Mouse (Mus musculus) embryonic facial prominence, embryonic 13.5 days (tissue): ENCODE measurements around the gene Slc43a1. TPM values are rescaled to one million over a fixed set of nuclear protein-coding genes. Genes with fewer than 3 reads are reported as not detected.
"Not testable (repeated sequence)": the region's sequence is repeated elsewhere in the genome, so short reads cannot be mapped to it uniquely, and the experiment has no call there.

Source experiments
- ATAC-seq: fragments of 200-750 bp; cut with Nextera tagmentation; 2 replicates; pipeline ENCODE4 v1.8.0; 2017; ENCODE audit warnings: low read depth; ENCODE audit not compliant: insufficient number of reproducible peaks, insufficient read depth, low FRiP score, low TSS enrichment
- H3K27ac ChIP-seq: fragments of 300-500 bp; sonication (generic); 2 replicates; pipeline ENCODE4 v1.5.1; 2015; ENCODE audit warnings: moderate library complexity, mild to moderate bottlenecking, inconsistent platforms
- H3K27me3 ChIP-seq: fragments of 300-500 bp; sonication (generic); 2 replicates; pipeline ENCODE4 v1.6.1; 2015; ENCODE audit warnings: mild to moderate bottlenecking, inconsistent platforms
- H3K36me3 ChIP-seq: fragments of 300-500 bp; sonication (generic); 2 replicates; pipeline ENCODE4 v1.6.1; 2015; ENCODE audit warnings: mild to moderate bottlenecking, inconsistent platforms
- H3K4me1 ChIP-seq: fragments of 300-500 bp; sonication (generic); 2 replicates; pipeline ENCODE4 v1.6.1; 2015; ENCODE audit warnings: inconsistent platforms
- H3K4me2 ChIP-seq: fragments of 300-500 bp; sonication (generic); 2 replicates; pipeline ENCODE4 v1.6.1; 2015; ENCODE audit warnings: moderate library complexity, mild to moderate bottlenecking, inconsistent platforms
- H3K4me3 ChIP-seq: fragments of 300-500 bp; sonication (generic); 2 replicates; pipeline ENCODE4 v1.5.1; 2015; ENCODE audit warnings: mild to moderate bottlenecking, inconsistent platforms
- H3K9ac ChIP-seq: fragments of 300-500 bp; sonication (generic); 2 replicates; pipeline ENCODE4 v1.6.1; 2015; ENCODE audit warnings: mild to moderate bottlenecking, inconsistent platforms
- H3K9me3 ChIP-seq: fragments of 300-500 bp; sonication (generic); 2 replicates; pipeline ENCODE4 v1.6.1; 2016; ENCODE audit warnings: inconsistent platforms
- WGBS: fragments of 180-500 bp; shearing (Covaris S2); methylation state at CpG from one replicate; pipeline ENCODE4 v1.1.7; 2015; ENCODE audit warnings: mixed read lengths; 5-methylcytosine and 5-hydroxymethylcytosine counted together
- polyA plus RNA-seq: library from polyadenylated mRNA; unstranded; fragments of >200 nt; fragmentation: Nextera tagmentation; extraction: Ambion mirVana; gene quantifications from 2 replicates; pipeline ENCODE4 v1.2.1, GENCODE M21; 2015

Gene Slc43a1
- polyA plus RNA-seq, 1 experiment from 2014 or later: 16.5 TPM

- peak overlapping the region; percentile 66 for H3K4me3 ChIP-seq
- WGBS: under 1% methylated on average over 23 of the region's 39 CpGs
- H3K27ac ChIP-seq: no peak overlapping the region
- H3K27me3 ChIP-seq: peaks cover 96% of the 10 kb centered on the region
- peaks cover 50% of the 10 kb centered on the region for H3K4me1 ChIP-seq
- ATAC-seq: 0 out of 2 replicates have a peak, but pooled peaks have one; percentile 29
- peak overlapping the region; percentile 65 for H3K9ac ChIP-seq
- H3K4me2 ChIP-seq: peak overlapping the region; percentile 82
- no peaks in the 10 kb centered on the region for H3K36me3 ChIP-seq
- no peaks in the 10 kb centered on the region for H3K9me3 ChIP-seq
Observed at GRCm38 (mm10) chr2:84886821-84887281, 48.2 kb downstream of the Slc43a1 start.

- under 1% methylated on average over 58 of the region's 58 CpGs for WGBS
- Histone ChIP-seq H3K9ac (0 out of 2 replicates have a peak overlapping the region, but pooled peaks have one; percentile 12), H3K4me1 (peaks cover 47% of the 10 kb centered on the region)
Observed at GRCm38 (mm10) chr2:84887411-84888271, 49.0 kb downstream of the Slc43a1 start.

GRCm38 (mm10) chr2:84888657-84889315, 50.1 kb downstream of the Slc43a1 start:
- H3K4me3 ChIP-seq: peak overlapping the region; percentile 23
- H3K27me3 ChIP-seq: peaks cover 80% of the 10 kb centered on the region
- peak overlapping the region; percentile 82 for H3K4me2 ChIP-seq
- 1% methylated on average over 28 of the region's 28 CpGs for WGBS
- ATAC-seq: no peak
- no peak overlapping the region for H3K27ac ChIP-seq
- no peaks in the 10 kb centered on the region for H3K9me3 ChIP-seq
- H3K9ac ChIP-seq: 0 out of 2 replicates have a peak overlapping the region, but pooled peaks have one; percentile 16
- H3K4me1 ChIP-seq: peaks cover 36% of the 10 kb centered on the region
- H3K36me3 ChIP-seq: no peaks in the 10 kb centered on the region

More at GRCm38 (mm10) chr2:84887411-84888271, 49.0 kb downstream of the Slc43a1 start:
- H3K27ac ChIP-seq: no peak overlapping the region
- peak overlapping the region; percentile 82 for H3K4me2 ChIP-seq
- H3K4me3 ChIP-seq: peak overlapping the region; percentile 66
- no peaks in the 10 kb centered on the region for H3K36me3 ChIP-seq
- H3K9me3 ChIP-seq: no peaks in the 10 kb centered on the region
- ATAC-seq: 0 out of 2 replicates have a peak, but pooled peaks have one; percentile 12
- peaks cover 88% of the 10 kb centered on the region for H3K27me3 ChIP-seq

- peaks cover 73% of the 10 kb centered on the region for H3K27me3 ChIP-seq
- no peaks in the 10 kb centered on the region for H3K9me3 ChIP-seq
- H3K4me2 ChIP-seq: peak overlapping the region; percentile 82
- no peak for ATAC-seq
- no peaks in the 10 kb centered on the region for H3K36me3 ChIP-seq
- H3K4me1 ChIP-seq: peaks cover 35% of the 10 kb centered on the region
- H3K27ac ChIP-seq: no peak overlapping the region
- 0 out of 2 replicates have a peak overlapping the region, but pooled peaks have one; percentile 16 for H3K9ac ChIP-seq
- WGBS: 13% methylated on average over 14 of the region's 14 CpGs
- H3K4me3 ChIP-seq: peak overlapping the region; percentile 23
Observed at GRCm38 (mm10) chr2:84889316-84890044, 50.8 kb downstream of the Slc43a1 start.

- H3K4me2 ChIP-seq: 0 out of 2 replicates have a peak overlapping the region, but pooled peaks have one; percentile 82
- no peak for ATAC-seq
- no peaks in the 10 kb centered on the region for H3K36me3 ChIP-seq
- no peaks in the 10 kb centered on the region for H3K9me3 ChIP-seq
- H3K9ac ChIP-seq: no peak overlapping the region
- no peak overlapping the region for H3K27ac ChIP-seq
- no peak overlapping the region for H3K4me3 ChIP-seq
- 4% methylated on average over 5 of the region's 5 CpGs for WGBS
- H3K4me1 ChIP-seq: peaks cover 35% of the 10 kb centered on the region
- peaks cover 68% of the 10 kb centered on the region for H3K27me3 ChIP-seq
Observed at GRCm38 (mm10) chr2:84890045-84890340, 51.3 kb downstream of the Slc43a1 start.

GRCm38 (mm10) chr2:84893359-84893758, 54.7 kb downstream of the Slc43a1 start:
- ATAC-seq: no peak
- Histone ChIP-seq H3K4me3 (no peak overlapping the region), H3K9ac (no peak overlapping the region), H3K9me3 (no peaks in the 10 kb centered on the region), H3K4me1 (peaks cover 8% of the 10 kb centered on the region), H3K27me3 (peaks cover 34% of the 10 kb centered on the region), H3K36me3 (no peaks in the 10 kb centered on the region), H3K4me2 (no peak overlapping the region), H3K27ac (no peak overlapping the region)
- WGBS: 23% methylated on average over 6 of the region's 6 CpGs

- H3K9me3 ChIP-seq: no peaks in the 10 kb centered on the region
- no peak overlapping the region for H3K4me3 ChIP-seq
- no peak for ATAC-seq
- WGBS: 67% methylated on average over 4 of the region's 4 CpGs
- H3K36me3 ChIP-seq: no peaks in the 10 kb centered on the region
- no peak overlapping the region for H3K9ac ChIP-seq
- no peak overlapping the region for H3K27ac ChIP-seq
- peaks cover 14% of the 10 kb centered on the region for H3K27me3 ChIP-seq
- H3K4me2 ChIP-seq: no peak overlapping the region
- H3K4me1 ChIP-seq: no peaks in the 10 kb centered on the region
Observed at GRCm38 (mm10) chr2:84895495-84896198, 57.0 kb downstream of the Slc43a1 start.

GRCm38 (mm10) chr2:84896686-84897085, 58.0 kb downstream of the Slc43a1 start:
- WGBS: 87% methylated on average over 6 of the region's 6 CpGs
- H3K9ac ChIP-seq, ATAC-seq, H3K9me3 ChIP-seq, H3K4me2 ChIP-seq, H3K4me1 ChIP-seq, H3K27ac ChIP-seq, H3K36me3 ChIP-seq, H3K27me3 ChIP-seq, H3K4me3 ChIP-seq: not testable (repeated sequence)

GRCm38 (mm10) chr2:84912722-84913121, 74.1 kb downstream of the Slc43a1 start:
- no peak for ATAC-seq
- H3K9ac ChIP-seq: no peak overlapping the region
- no peaks in the 10 kb centered on the region for H3K36me3 ChIP-seq
- no peaks in the 10 kb centered on the region for H3K27me3 ChIP-seq
- H3K4me2 ChIP-seq: no peak overlapping the region
- no peaks in the 10 kb centered on the region for H3K4me1 ChIP-seq
- no peak overlapping the region for H3K27ac ChIP-seq
- 32% methylated on average over 3 of the region's 3 CpGs for WGBS
- no peaks in the 10 kb centered on the region for H3K9me3 ChIP-seq
- H3K4me3 ChIP-seq: no peak overlapping the region
